Mouse (Mus musculus): Measurements from ENCODE around the gene Ehbp1. TPM values are rescaled to one million over a fixed set of nuclear protein-coding genes. Genes with fewer than 3 reads are reported as not detected.

The Ehbp1 gene
- polyA plus RNA-seq, 1 experiment from 2014 or later, result 42.7 TPM

GRCm38 (mm10) chr11:22276656-22277055 lies 65.4 kb downstream of the Ehbp1 start:
- Histone ChIP-seq H3K36me3 (ENCODE audit: control insufficient read depth, insufficient read depth, low read length) (peaks cover 12% of the 10 kb centered on the region), H3K4me3 (ENCODE audit: control insufficient read depth in 1 of 2, insufficient read depth in 1 of 2, low read depth in 1 of 2, low read length in 2 of 2) (no peak overlapping the region), H3K4me1 (ENCODE audit: control insufficient read depth in 2 of 2, insufficient read depth in 2 of 2, low read length in 2 of 2) (no peaks in the 10 kb centered on the region), H3K9me3 (ENCODE audit: control insufficient read depth, low read length) (0 out of 2 replicates have a peak, but pooled peaks cover 3% of the 10 kb centered on the region), H3K27ac (replicated peaks in 1 of 2; ENCODE audit: control insufficient read depth in 1 of 2, insufficient read depth in 1 of 2, low read depth in 2 of 2, low read length in 2 of 2) (no peak overlapping the region), H3K27me3 (ENCODE audit: control insufficient read depth, insufficient read depth, low read length) (no peaks in the 10 kb centered on the region), H3K4me2 (ENCODE audit: low read length) (no peak overlapping the region), H3K9ac (ENCODE audit: low read length) (no peak overlapping the region)
- WGBS, result 95% methylated on average over 3 of the region's 3 CpGs
- no peak for ATAC-seq (ENCODE audit: insufficient number of reproducible peaks, insufficient read depth, low FRiP score, low read depth)

GRCm38 (mm10) chr11:22274144-22274543 lies 67.9 kb downstream of the Ehbp1 start:
- no peaks in the 10 kb centered on the region for H3K4me1 ChIP-seq (ENCODE audit: control insufficient read depth in 2 of 2, insufficient read depth in 2 of 2, low read length in 2 of 2)
- ATAC-seq (ENCODE audit: insufficient number of reproducible peaks, insufficient read depth, low FRiP score, low read depth), result no peak
- no peak overlapping the region for H3K9ac ChIP-seq (ENCODE audit: low read length)
- no peak overlapping the region for H3K4me3 ChIP-seq (ENCODE audit: control insufficient read depth in 1 of 2, insufficient read depth in 1 of 2, low read depth in 1 of 2, low read length in 2 of 2)
- no peaks in the 10 kb centered on the region for H3K27me3 ChIP-seq (ENCODE audit: control insufficient read depth, insufficient read depth, low read length)
- H3K4me2 ChIP-seq (ENCODE audit: low read length), result no peak overlapping the region
- H3K9me3 ChIP-seq (ENCODE audit: control insufficient read depth, low read length), result 0 out of 2 replicates have a peak, but pooled peaks cover 3% of the 10 kb centered on the region
- 24% methylated on average over 2 of the region's 2 CpGs for WGBS
- H3K36me3 ChIP-seq (ENCODE audit: control insufficient read depth, insufficient read depth, low read length), result peaks cover 9% of the 10 kb centered on the region
- H3K27ac ChIP-seq (replicated peaks in 1 of 2; ENCODE audit: control insufficient read depth in 1 of 2, insufficient read depth in 1 of 2, low read depth in 2 of 2, low read length in 2 of 2), result no peak overlapping the region

DNA sequence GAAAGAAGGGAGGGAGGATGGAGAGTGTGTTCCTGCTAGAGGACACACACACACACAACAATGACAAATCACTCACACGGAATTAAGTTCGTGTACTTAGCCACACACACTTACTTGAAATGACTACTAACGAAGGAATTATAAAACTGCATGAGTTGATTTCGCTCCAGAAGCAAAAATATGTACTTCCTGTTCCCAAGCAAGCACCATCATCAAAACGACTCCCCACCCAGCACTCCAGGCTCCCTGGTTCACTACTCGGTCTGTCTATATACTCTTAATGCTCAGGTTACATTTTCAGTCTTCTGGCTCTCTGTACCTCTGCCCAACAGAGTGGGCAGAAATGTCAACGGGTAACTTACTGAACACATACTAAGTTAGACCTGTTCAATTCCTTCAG lies 68.7 kb downstream of the Ehbp1 start:
- no peak overlapping the region for H3K4me2 ChIP-seq (ENCODE audit: low read length)
- no peak overlapping the region for H3K27ac ChIP-seq (replicated peaks in 1 of 2; ENCODE audit: control insufficient read depth in 1 of 2, insufficient read depth in 1 of 2, low read depth in 2 of 2, low read length in 2 of 2)
- 0 out of 2 replicates have a peak, but pooled peaks cover 3% of the 10 kb centered on the region for H3K9me3 ChIP-seq (ENCODE audit: control insufficient read depth, low read length)
- H3K27me3 ChIP-seq (ENCODE audit: control insufficient read depth, insufficient read depth, low read length), result no peaks in the 10 kb centered on the region
- H3K9ac ChIP-seq (ENCODE audit: low read length), result no peak overlapping the region
- peaks cover 9% of the 10 kb centered on the region for H3K36me3 ChIP-seq (ENCODE audit: control insufficient read depth, insufficient read depth, low read length)
- no peak for ATAC-seq (ENCODE audit: insufficient number of reproducible peaks, insufficient read depth, low FRiP score, low read depth)
- WGBS, result 80% methylated on average over 7 of the region's 7 CpGs
- no peak overlapping the region for H3K4me3 ChIP-seq (ENCODE audit: control insufficient read depth in 1 of 2, insufficient read depth in 1 of 2, low read depth in 1 of 2, low read length in 2 of 2)
- no peaks in the 10 kb centered on the region for H3K4me1 ChIP-seq (ENCODE audit: control insufficient read depth in 2 of 2, insufficient read depth in 2 of 2, low read length in 2 of 2)

GRCm38 (mm10) chr11:22271889-22272288 lies 70.2 kb downstream of the Ehbp1 start:
- no peak for ATAC-seq (ENCODE audit: insufficient number of reproducible peaks, insufficient read depth, low FRiP score, low read depth)
- Histone ChIP-seq H3K9ac (ENCODE audit: low read length) (no peak overlapping the region), H3K27ac (replicated peaks in 1 of 2; ENCODE audit: control insufficient read depth in 1 of 2, insufficient read depth in 1 of 2, low read depth in 2 of 2, low read length in 2 of 2) (no peak overlapping the region), H3K36me3 (ENCODE audit: control insufficient read depth, insufficient read depth, low read length) (peaks cover 5% of the 10 kb centered on the region), H3K9me3 (ENCODE audit: control insufficient read depth, low read length) (0 out of 2 replicates have a peak, but pooled peaks cover 3% of the 10 kb centered on the region), H3K27me3 (ENCODE audit: control insufficient read depth, insufficient read depth, low read length) (no peaks in the 10 kb centered on the region), H3K4me1 (ENCODE audit: control insufficient read depth in 2 of 2, insufficient read depth in 2 of 2, low read length in 2 of 2) (peaks cover 0 to 2% of the 10 kb centered on the region in 2 experiments; a peak in 1 of 4 replicates), H3K4me2 (ENCODE audit: low read length) (no peak overlapping the region), H3K4me3 (ENCODE audit: control insufficient read depth in 1 of 2, insufficient read depth in 1 of 2, low read depth in 1 of 2, low read length in 2 of 2) (no peak overlapping the region)
- WGBS, result 86% methylated on average over 3 of the region's 3 CpGs

GRCm38 (mm10) chr11:22269643-22270042 lies 72.4 kb downstream of the Ehbp1 start:
- Histone ChIP-seq H3K9me3 (ENCODE audit: control insufficient read depth, low read length) (no peaks in the 10 kb centered on the region), H3K27ac (replicated peaks in 1 of 2; ENCODE audit: control insufficient read depth in 1 of 2, insufficient read depth in 1 of 2, low read depth in 2 of 2, low read length in 2 of 2) (no peak overlapping the region), H3K4me2 (ENCODE audit: low read length) (no peak overlapping the region), H3K36me3 (ENCODE audit: control insufficient read depth, insufficient read depth, low read length) (no peaks in the 10 kb centered on the region), H3K4me3 (ENCODE audit: control insufficient read depth in 1 of 2, insufficient read depth in 1 of 2, low read depth in 1 of 2, low read length in 2 of 2) (no peak overlapping the region), H3K4me1 (ENCODE audit: control insufficient read depth in 2 of 2, insufficient read depth in 2 of 2, low read length in 2 of 2) (peaks cover 2 to 5% of the 10 kb centered on the region in 2 experiments; a peak in 1 of 4 replicates), H3K9ac (ENCODE audit: low read length) (no peak overlapping the region), H3K27me3 (ENCODE audit: control insufficient read depth, insufficient read depth, low read length) (no peaks in the 10 kb centered on the region)
- WGBS, result 65% methylated on average over 4 of the region's 4 CpGs
- ATAC-seq (ENCODE audit: insufficient number of reproducible peaks, insufficient read depth, low FRiP score, low read depth), result no peak

- Histone ChIP-seq H3K4me3 (ENCODE audit: control insufficient read depth in 1 of 2, insufficient read depth in 1 of 2, low read depth in 1 of 2, low read length in 2 of 2) (no peak overlapping the region), H3K9ac (ENCODE audit: low read length) (no peak overlapping the region), H3K27ac (replicated peaks in 1 of 2; ENCODE audit: control insufficient read depth in 1 of 2, insufficient read depth in 1 of 2, low read depth in 2 of 2, low read length in 2 of 2) (no peak overlapping the region), H3K36me3 (ENCODE audit: control insufficient read depth, insufficient read depth, low read length) (no peaks in the 10 kb centered on the region), H3K27me3 (ENCODE audit: control insufficient read depth, insufficient read depth, low read length) (no peaks in the 10 kb centered on the region), H3K4me1 (ENCODE audit: control insufficient read depth in 2 of 2, insufficient read depth in 2 of 2, low read length in 2 of 2) (peaks cover 2 to 5% of the 10 kb centered on the region in 2 experiments; a peak in 1 of 4 replicates), H3K4me2 (ENCODE audit: low read length) (no peak overlapping the region), H3K9me3 (ENCODE audit: control insufficient read depth, low read length) (no peaks in the 10 kb centered on the region)
- 75% methylated on average over 3 of the region's 3 CpGs for WGBS
- ATAC-seq (ENCODE audit: insufficient number of reproducible peaks, insufficient read depth, low FRiP score, low read depth), result no peak
Observed at GRCm38 (mm10) chr11:22269173-22269572, 72.9 kb downstream of the Ehbp1 start.

GRCm38 (mm10) chr11:22267014-22267413 lies 75.1 kb downstream of the Ehbp1 start:
- Histone ChIP-seq H3K36me3 (ENCODE audit: control insufficient read depth, insufficient read depth, low read length) (no peaks in the 10 kb centered on the region), H3K4me1 (ENCODE audit: control insufficient read depth in 2 of 2, insufficient read depth in 2 of 2, low read length in 2 of 2) (peaks cover 2 to 5% of the 10 kb centered on the region in 2 experiments; a peak in 1 of 4 replicates), H3K9ac (ENCODE audit: low read length) (no peak overlapping the region), H3K27ac (replicated peaks in 1 of 2; ENCODE audit: control insufficient read depth in 1 of 2, insufficient read depth in 1 of 2, low read depth in 2 of 2, low read length in 2 of 2) (no peak overlapping the region), H3K4me3 (ENCODE audit: control insufficient read depth in 1 of 2, insufficient read depth in 1 of 2, low read depth in 1 of 2, low read length in 2 of 2) (no peak overlapping the region), H3K4me2 (ENCODE audit: low read length) (no peak overlapping the region), H3K9me3 (ENCODE audit: control insufficient read depth, low read length) (no peaks in the 10 kb centered on the region), H3K27me3 (ENCODE audit: control insufficient read depth, insufficient read depth, low read length) (no peaks in the 10 kb centered on the region)
- ATAC-seq (ENCODE audit: insufficient number of reproducible peaks, insufficient read depth, low FRiP score, low read depth), result no peak

DNA sequence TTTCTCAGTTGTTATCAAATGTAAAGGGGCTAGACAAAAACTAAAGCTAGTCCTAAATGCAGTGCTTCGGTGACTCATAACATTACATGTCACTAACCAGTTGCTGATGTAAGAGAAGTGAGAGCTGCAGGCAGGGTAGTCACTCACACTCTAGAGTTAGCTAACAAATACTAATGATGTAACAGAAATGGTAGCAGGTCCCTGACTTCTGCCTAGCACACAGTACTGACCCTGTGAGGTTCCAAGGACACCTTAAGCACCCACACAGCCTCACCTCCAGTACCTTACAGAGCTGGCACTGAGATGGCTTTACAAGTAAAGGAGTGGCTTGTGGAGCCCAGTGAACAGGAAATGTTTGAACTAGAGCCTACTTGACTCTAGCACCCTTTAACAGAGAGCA lies 86.7 kb downstream of the Ehbp1 start:
- no peaks in the 10 kb centered on the region for H3K27me3 ChIP-seq (ENCODE audit: control insufficient read depth, insufficient read depth, low read length)
- H3K4me2 ChIP-seq (ENCODE audit: low read length), result no peak overlapping the region
- WGBS, result 92% methylated on average over 1 of the region's 1 CpGs
- no peak overlapping the region for H3K4me3 ChIP-seq (ENCODE audit: control insufficient read depth in 1 of 2, insufficient read depth in 1 of 2, low read depth in 1 of 2, low read length in 2 of 2)
- peaks cover 3% of the 10 kb centered on the region for H3K9me3 ChIP-seq (ENCODE audit: control insufficient read depth, low read length)
- ATAC-seq (ENCODE audit: insufficient number of reproducible peaks, insufficient read depth, low FRiP score, low read depth), result no peak
- no peak overlapping the region for H3K9ac ChIP-seq (ENCODE audit: low read length)
- no peaks in the 10 kb centered on the region for H3K36me3 ChIP-seq (ENCODE audit: control insufficient read depth, insufficient read depth, low read length)
- no peaks in the 10 kb centered on the region for H3K4me1 ChIP-seq (ENCODE audit: control insufficient read depth in 2 of 2, insufficient read depth in 2 of 2, low read length in 2 of 2)
- H3K27ac ChIP-seq (replicated peaks in 1 of 2; ENCODE audit: control insufficient read depth in 1 of 2, insufficient read depth in 1 of 2, low read depth in 2 of 2, low read length in 2 of 2), result no peak overlapping the region

Measured in heart, embryonic 14.5 days (tissue).